Mouse (Mus musculus): ENCODE measurements around the gene Icam5.
A peak's percentile ranks its signal among the peaks of the same experiment; 100 is the strongest.
"Not testable (repeated sequence)": the region's sequence is repeated elsewhere in the genome, so short reads cannot be mapped to it uniquely, and the experiment has no call there.

The Icam5 gene

GRCm38 (mm10) chr9:21031896-21032351, at the start of gene Icam5:
Icam5 (plus strand) TSS chr9:21032073.
- DNase-seq (ENCODE audit: low spot score): no peak

GRCm38 (mm10) chr9:20982171-20982570, 49.7 kb upstream of the Icam5 start:
- no peak for DNase-seq (ENCODE audit: low spot score)

- DNase-seq (ENCODE audit: low spot score): no peak
Measured at GRCm38 (mm10) chr9:20983169-20983568, 48.7 kb upstream of the Icam5 start.

- peak; percentile 16 for DNase-seq (ENCODE audit: low spot score)
Measured at GRCm38 (mm10) chr9:20986952-20987686, 44.8 kb upstream of the Icam5 start.

GRCm38 (mm10) chr9:20987953-20988352, 43.9 kb upstream of the Icam5 start:
- no peak for DNase-seq (ENCODE audit: low spot score)

- DNase-seq (ENCODE audit: low spot score): no peak
Measured at GRCm38 (mm10) chr9:20990861-20991260, 41.0 kb upstream of the Icam5 start.

- no peak for DNase-seq (ENCODE audit: low spot score)
Measured at GRCm38 (mm10) chr9:20991587-20991986, 40.3 kb upstream of the Icam5 start.

DNA sequence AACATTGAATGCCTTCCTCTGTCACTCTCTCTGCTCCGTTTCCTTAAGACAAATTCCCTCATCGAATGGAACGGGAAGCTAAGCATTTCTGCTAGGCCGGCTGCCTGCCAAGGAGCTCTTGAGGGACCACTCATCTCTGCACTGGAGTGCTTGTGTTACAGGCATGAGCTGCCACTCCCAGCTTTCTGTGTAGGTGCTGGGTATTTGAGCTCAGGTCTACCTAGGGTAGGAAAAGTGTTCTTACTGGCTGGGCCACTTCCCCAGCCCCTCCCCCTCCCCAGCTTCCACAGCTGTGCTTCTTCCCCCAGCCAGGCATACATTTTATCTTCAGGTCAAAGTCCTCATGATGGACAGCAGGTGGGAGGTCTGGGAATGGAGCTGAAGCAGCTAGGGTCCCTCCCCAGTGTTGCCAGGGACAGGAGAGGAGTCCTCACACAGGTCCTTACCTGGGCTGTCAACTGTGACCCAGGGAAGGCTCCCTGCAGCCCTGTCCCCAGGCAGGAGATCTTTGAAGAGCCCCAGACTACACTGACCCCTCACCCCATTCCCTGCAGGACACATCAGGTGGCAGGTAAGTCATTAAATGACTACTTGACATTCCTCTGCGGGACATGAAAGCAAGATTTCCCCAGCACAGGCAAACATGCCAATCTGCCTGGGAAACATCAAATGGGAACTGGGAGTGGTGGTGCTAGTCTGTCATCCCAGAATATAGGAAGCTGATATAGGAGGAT, 38.5 kb upstream of the Icam5 start:
- DNase-seq (ENCODE audit: low spot score): no peak

DNA sequence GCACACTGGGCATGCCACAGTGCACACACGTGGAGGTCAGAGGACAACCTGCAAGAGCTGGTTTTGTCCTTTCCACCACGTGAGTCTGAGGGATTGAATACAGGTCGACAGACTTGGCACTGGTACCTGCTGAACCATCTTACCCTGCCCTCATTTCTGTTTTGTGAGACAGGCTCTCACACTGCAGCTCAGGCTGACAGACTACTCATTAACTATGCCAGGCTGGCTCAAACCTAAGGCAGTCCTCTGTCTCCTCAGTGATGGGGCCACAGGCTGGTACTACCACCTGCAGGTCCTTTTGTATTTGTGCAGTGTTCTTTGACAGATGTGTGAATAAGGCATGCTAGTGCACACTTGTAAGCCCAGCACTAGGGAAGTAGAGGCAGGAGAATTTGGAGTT, 36.8 kb upstream of the Icam5 start:
- DNase-seq (ENCODE audit: low spot score): no peak

- no peak for DNase-seq (ENCODE audit: low spot score)
Measured at GRCm38 (mm10) chr9:20997065-20997464, 34.8 kb upstream of the Icam5 start.

GRCm38 (mm10) chr9:20998337-20998736, 33.5 kb upstream of the Icam5 start:
- not testable (repeated sequence) for DNase-seq (ENCODE audit: low spot score)

DNA sequence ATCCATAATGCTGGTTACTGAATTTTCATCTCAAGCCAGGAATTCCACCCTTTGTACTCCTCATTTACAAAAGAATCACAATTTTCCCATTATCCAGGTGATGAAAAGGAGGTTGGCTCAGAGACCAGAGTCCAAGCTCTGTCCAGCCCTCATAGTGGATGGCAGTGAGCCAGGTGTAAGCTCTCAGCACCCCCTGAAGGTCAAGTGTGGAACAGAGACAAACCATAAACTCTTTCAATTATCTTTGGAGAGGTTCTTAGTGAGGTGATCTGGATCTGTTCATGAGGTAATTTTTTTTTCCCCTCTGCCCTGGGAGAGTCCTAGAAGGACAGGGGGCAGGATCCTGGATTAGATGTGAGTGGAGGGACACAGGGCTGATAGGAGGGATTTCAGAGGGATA, 31.1 kb upstream of the Icam5 start:
- DNase-seq (ENCODE audit: low spot score): no peak

DNA sequence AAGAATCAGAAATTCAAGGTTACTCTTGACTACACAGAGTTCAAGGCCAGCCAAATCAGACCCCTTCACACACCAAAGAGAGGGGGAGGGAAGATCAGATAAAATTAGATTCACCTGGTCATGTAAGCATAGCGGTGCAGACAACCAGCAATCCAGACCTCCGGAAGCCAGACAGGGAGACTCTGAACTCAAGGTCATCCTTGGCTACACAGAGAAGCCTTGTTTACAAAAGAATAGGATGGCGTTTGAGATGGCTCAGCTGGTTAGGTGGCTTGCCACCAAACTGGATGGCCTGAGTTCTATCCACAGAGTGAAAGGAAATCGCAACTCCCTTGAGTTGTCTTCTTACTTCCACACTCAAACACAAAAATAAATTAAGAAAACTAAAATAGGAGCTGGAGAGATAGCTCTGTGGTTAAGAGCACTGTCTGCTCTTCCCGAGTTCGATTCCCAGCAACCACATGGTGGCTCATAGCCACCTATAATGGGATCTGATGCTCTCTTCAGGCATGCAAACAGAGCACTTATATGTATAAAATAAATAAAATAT, 30.1 kb upstream of the Icam5 start:
- no peak for DNase-seq (ENCODE audit: low spot score)

- DNase-seq (ENCODE audit: low spot score): no peak
Measured at GRCm38 (mm10) chr9:21002270-21002626, 29.6 kb upstream of the Icam5 start.

GRCm38 (mm10) chr9:21002627-21003551, 29.0 kb upstream of the Icam5 start, which contains the start of gene Mrpl4:
Mrpl4 (plus strand) TSS chr9:21002738.
- peak; percentile 71 for DNase-seq (ENCODE audit: low spot score)

DNA sequence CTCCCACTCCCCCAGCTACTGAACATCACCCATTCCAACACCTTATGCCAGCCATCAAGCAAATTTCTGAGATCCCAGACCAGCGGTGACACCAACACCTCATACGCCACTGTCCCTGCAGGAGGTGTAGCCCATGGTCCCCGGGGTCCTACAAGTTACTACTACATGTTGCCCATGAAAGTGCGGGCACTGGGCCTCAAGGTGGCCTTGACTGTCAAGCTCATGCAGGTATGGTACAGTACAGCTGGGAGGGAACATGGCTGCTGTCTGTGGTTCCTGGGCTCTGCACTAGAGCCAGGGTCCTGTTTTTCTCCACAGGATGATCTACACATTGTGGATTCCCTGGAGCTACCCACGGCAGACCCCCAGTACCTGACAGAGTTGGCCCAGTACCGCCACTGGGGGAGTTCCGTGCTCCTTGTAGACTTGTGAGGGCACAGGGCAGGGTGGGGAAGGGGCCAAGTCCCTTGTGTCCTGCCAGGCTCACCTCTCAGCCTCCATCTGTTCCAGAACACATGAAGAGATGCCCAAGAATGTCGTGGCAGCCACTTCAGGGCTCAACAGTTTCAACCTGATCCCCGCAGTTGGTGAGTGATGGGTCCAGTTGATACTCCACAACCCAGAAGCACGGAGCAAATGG, 24.4 kb upstream of the Icam5 start:
- DNase-seq (ENCODE audit: low spot score): no peak

DNA sequence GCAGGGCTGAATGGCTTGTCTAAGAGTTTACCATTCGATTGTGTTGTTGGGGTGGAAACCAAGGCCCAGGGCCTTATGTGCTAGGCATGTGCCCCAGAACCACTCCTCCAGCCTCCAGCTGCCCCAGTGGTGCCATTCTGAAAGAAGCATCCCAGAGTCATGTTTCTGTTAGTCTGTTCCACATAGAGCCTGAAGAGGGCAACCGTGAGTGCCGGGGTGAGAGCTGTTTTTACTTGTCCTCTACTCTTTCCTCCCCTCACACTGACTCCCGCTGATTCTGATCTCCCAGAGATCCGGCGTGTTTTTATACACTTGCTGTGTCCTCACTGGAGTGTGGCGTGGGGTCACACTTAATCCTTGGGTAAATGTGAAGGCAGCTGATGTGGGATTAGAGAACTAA, 23.9 kb upstream of the Icam5 start:
- no peak for DNase-seq (ENCODE audit: low spot score)

GRCm38 (mm10) chr9:21010362-21010761, 21.5 kb upstream of the Icam5 start:
- DNase-seq (ENCODE audit: low spot score): no peak

DNA sequence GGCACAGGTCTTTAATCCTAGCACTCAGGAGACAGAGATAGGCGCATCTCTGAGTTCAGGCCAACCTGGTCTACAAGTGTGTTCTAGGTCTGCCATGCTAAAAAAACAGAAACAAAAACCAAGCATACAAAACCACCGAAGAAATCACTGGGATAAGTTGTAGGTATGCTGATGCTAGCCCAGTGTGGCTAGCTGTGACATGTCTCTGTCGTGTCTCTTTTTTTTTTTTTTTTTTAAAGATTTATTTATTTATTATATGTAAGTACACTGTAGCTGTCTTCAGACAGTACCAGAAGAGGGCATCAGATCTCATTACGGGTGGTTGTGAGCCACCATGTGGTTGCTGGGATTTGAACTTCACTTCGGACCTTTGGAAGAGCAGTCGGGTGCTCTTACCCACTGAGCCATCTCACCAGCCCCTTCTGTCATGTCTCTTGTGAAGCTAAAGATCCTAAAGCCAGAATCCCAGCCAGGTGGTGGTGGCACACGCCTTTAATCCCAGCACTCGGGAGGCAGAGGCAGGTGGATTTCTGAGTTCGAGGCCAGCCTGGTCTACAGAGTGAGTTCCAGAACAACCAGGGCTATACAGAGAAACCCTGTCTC, 20.8 kb upstream of the Icam5 start:
- DNase-seq (ENCODE audit: low spot score): not testable (repeated sequence)

GRCm38 (mm10) chr9:21011846-21012312, 20.0 kb upstream of the Icam5 start:
- DNase-seq (ENCODE audit: low spot score): no peak

- no peak for DNase-seq (ENCODE audit: low spot score)
Measured at GRCm38 (mm10) chr9:21012368-21012767, 19.5 kb upstream of the Icam5 start.

Measured in ovary, postnatal 10 days (tissue).